Mouse (Mus musculus): ENCODE results near the gene Col25a1. TPM values are rescaled to one million over a fixed set of nuclear protein-coding genes. Genes with fewer than 3 reads are reported as not detected.

Gene Col25a1
- polyA plus RNA-seq, 1 experiment, result not detected

DNA sequence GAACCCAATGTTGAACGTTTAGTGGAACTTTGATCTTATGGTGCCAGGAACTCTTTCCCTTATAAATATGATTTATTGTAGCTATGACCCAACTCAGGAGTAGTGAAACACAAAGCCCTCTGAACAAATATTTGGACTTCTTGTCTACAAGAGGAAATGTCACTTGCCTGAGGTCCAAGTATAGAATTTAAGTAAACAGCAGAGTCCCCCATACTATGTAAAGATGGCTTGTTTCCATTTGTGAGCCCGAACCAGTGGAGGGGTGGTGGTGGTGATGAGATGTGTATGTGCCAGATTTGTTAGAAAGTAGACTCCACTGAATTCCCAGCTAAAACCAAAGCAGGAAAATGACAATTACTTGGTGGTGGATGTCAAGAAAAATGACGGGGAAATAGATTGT lies 169.2 kb downstream of the Col25a1 start:
- Histone ChIP-seq H3K4me1 (ENCODE audit: control insufficient read depth, insufficient read depth, insufficient read length, low read length) (no peaks in the 10 kb centered on the region), H3K27ac (replicated peaks; ENCODE audit: low read depth, low read length) (no peak overlapping the region), H3K4me3 (ENCODE audit: insufficient read depth, low read depth, low read length) (no peak overlapping the region)

DNA sequence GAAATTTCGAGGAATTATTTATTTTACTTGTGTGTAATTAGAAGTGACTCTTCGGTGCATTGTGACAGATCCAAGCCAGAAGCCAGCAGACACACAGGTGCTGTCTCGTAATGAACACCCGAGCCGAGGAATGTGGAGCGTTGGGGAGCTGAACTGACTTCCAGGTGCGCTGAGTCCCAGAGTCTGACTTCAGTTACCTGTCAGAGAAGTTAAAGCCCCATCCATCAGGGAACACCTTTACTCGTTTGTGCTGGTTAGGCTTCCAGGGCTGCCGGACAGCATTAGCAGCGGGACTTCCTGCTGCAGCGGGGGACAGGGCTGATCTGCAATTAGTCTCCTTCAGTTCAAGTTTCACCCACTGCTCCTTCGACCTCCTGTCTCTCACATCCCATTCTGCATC lies 172.3 kb downstream of the Col25a1 start:
- Histone ChIP-seq H3K4me3 (ENCODE audit: insufficient read depth, low read depth, low read length) (no peak overlapping the region), H3K4me1 (ENCODE audit: control insufficient read depth, insufficient read depth, insufficient read length, low read length) (no peaks in the 10 kb centered on the region), H3K27ac (replicated peaks; ENCODE audit: low read depth, low read length) (no peak overlapping the region)

DNA sequence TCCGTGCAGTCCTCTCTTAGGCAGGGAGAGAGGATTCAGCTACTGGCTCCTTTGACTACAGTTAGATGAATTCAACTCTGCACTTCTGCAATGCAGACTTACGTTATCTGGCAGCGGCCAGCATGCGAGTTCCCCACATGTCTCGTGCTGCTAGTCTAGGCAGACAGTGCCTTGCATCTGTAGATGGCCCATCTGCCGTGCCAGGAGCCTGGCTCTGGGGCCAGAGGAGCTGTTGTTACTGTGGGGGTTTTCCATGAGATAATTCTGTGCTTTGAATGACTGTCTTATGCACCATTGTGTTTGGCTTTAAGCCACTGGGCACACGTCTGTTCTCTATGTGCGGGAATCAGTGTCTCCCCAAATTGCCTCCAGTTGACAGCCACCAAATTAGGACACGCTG lies 173.5 kb downstream of the Col25a1 start:
- H3K27ac ChIP-seq (replicated peaks; ENCODE audit: low read depth, low read length), result no peak overlapping the region
- no peak overlapping the region for H3K4me3 ChIP-seq (ENCODE audit: insufficient read depth, low read depth, low read length)
- no peaks in the 10 kb centered on the region for H3K4me1 ChIP-seq (ENCODE audit: control insufficient read depth, insufficient read depth, insufficient read length, low read length)

- H3K27ac ChIP-seq (replicated peaks; ENCODE audit: low read depth, low read length), result no peak overlapping the region
- H3K4me3 ChIP-seq (ENCODE audit: insufficient read depth, low read depth, low read length), result no peak overlapping the region
- no peaks in the 10 kb centered on the region for H3K4me1 ChIP-seq (ENCODE audit: control insufficient read depth, insufficient read depth, insufficient read length, low read length)
Observed at GRCm38 (mm10) chr3:130305686-130306085, 174.4 kb downstream of the Col25a1 start.

- no peak overlapping the region for H3K27ac ChIP-seq (replicated peaks; ENCODE audit: low read depth, low read length)
- H3K4me3 ChIP-seq (ENCODE audit: insufficient read depth, low read depth, low read length), result no peak overlapping the region
- H3K4me1 ChIP-seq (ENCODE audit: control insufficient read depth, insufficient read depth, insufficient read length, low read length), result no peaks in the 10 kb centered on the region
Observed at GRCm38 (mm10) chr3:130309277-130309676, 178.0 kb downstream of the Col25a1 start.

GRCm38 (mm10) chr3:130310694-130311305 lies 179.5 kb downstream of the Col25a1 start:
- H3K4me1 ChIP-seq (ENCODE audit: control insufficient read depth, insufficient read depth, insufficient read length, low read length), result no peaks in the 10 kb centered on the region
- H3K27ac ChIP-seq (replicated peaks; ENCODE audit: low read depth, low read length), result no peak overlapping the region
- H3K4me3 ChIP-seq (ENCODE audit: insufficient read depth, low read depth, low read length), result no peak overlapping the region

GRCm38 (mm10) chr3:130313246-130313645 lies 181.9 kb downstream of the Col25a1 start:
- H3K4me3 ChIP-seq (ENCODE audit: insufficient read depth, low read depth, low read length), result no peak overlapping the region
- no peaks in the 10 kb centered on the region for H3K4me1 ChIP-seq (ENCODE audit: control insufficient read depth, insufficient read depth, insufficient read length, low read length)
- H3K27ac ChIP-seq (replicated peaks; ENCODE audit: low read depth, low read length), result no peak overlapping the region

DNA sequence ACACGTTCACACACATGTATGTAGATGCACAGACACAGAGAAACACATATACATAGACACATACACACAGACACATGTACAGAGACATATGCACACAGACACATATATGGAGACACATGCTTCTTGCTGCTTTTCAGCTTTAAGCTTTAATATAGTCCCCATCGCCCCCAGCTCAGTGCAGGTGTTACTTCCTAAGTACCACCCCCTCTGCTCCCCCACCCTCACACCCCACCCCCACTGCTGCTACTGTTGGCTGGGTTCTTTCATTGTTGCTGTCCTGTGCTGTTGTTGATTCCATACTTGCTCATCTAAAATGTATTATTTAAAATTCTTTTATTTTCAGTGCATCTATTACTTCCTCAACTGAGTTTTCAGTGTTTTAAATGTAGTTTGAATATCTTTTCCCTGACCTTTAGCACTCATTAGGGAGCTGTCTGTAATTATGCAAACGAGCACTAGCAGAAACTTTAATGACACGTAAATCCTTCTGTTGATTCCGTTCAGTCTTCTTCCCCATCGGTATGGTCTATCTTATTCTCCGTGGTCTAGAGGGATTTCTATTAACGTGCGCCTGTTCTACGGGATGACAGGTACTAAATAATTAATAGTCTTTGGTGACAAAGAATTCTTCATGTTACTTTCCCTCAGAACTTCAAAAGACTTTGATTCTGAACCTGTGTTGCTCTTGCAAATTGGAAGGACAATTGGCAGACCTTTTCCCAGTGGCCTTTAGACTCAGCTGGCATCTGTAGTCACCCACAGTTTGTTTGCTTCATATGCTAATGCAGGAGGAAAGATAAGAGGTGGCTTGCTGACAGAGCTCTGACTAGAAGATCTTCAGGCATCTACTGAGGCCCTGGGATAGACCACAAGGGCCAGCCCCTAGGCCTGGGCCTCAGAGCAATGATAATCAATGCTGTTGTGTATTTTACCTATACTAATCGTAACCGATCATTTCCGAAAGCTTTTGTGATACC lies 196.0 kb downstream of the Col25a1 start:
- Histone ChIP-seq H3K4me3 (ENCODE audit: insufficient read depth, low read depth, low read length) (no peak overlapping the region), H3K4me1 (ENCODE audit: control insufficient read depth, insufficient read depth, insufficient read length, low read length) (no peaks in the 10 kb centered on the region), H3K27ac (replicated peaks; ENCODE audit: low read depth, low read length) (no peak overlapping the region)

DNA sequence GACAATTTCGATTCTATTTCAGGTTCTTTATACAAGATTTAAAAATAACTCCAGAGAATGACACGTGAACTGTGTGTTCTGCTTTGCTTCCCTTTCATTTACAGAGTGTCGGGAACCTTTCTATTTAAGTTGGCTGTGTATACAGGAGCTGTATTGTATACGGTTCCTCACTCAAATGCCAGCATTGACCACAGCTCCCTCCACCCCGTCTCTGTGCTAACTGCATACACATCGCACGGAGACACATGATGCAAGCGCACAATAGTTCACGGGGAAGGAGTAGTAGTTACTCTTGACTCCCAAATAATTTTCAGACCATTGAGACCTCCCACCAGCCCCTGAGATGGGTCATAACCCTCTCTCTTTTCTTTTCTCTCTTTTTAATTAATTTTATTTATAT lies 197.6 kb downstream of the Col25a1 start:
- no peak overlapping the region for H3K27ac ChIP-seq (replicated peaks; ENCODE audit: low read depth, low read length)
- no peak overlapping the region for H3K4me3 ChIP-seq (ENCODE audit: insufficient read depth, low read depth, low read length)
- H3K4me1 ChIP-seq (ENCODE audit: control insufficient read depth, insufficient read depth, insufficient read length, low read length), result no peaks in the 10 kb centered on the region

- Histone ChIP-seq H3K27ac (replicated peaks; ENCODE audit: low read depth, low read length) (no peak overlapping the region), H3K4me1 (ENCODE audit: control insufficient read depth, insufficient read depth, insufficient read length, low read length) (no peaks in the 10 kb centered on the region), H3K4me3 (ENCODE audit: insufficient read depth, low read depth, low read length) (no peak overlapping the region)
Observed at GRCm38 (mm10) chr3:130329833-130330555, 198.7 kb downstream of the Col25a1 start.

DNA sequence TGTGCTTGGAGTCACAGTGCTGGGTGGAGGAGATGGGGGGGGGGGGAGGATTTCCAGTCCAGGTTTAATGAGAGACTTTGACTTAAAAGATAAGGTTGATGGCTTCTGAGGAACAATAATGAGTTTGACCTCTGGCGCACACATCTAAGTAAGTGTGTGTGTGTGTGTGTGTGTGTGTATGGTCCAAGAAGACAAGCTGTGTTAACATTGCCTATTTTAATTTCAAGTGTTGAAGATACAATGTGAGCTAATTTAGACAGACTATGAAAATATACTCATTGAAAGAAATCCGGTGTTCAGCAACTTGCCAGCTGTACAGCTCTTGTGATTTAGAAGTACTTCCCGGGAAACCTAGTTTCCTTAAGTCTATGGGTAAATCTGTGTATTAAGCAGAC lies 199.3 kb downstream of the Col25a1 start:
- no peak overlapping the region for H3K27ac ChIP-seq (replicated peaks; ENCODE audit: low read depth, low read length)
- no peaks in the 10 kb centered on the region for H3K4me1 ChIP-seq (ENCODE audit: control insufficient read depth, insufficient read depth, insufficient read length, low read length)
- no peak overlapping the region for H3K4me3 ChIP-seq (ENCODE audit: insufficient read depth, low read depth, low read length)

DNA sequence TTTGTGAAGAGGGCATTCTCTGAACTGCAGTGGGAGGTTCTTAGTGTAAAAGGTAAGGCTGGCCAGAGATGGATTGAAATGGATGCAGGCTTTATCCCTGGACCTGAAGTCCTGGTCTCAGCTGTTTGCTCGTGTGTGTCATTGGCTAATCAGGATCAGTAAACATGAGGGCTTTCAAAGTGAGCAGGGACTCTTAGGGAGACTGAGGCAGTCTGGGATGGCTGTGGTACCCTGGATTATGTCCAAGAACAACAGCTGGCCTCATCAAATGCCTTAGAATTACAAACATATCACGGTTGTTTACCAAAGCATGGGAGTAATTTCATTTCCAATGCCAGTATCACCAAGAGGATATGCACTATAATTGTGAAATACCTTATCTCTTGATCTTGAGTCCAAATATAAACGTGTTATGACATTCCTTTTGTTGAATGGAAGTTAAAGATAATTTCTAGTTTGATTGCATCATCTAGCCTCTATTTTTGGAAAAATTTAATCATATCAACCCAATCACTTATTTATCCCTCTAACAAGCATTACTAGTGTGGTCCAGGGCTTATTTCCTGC lies 201.1 kb downstream of the Col25a1 start:
- no peaks in the 10 kb centered on the region for H3K4me1 ChIP-seq (ENCODE audit: control insufficient read depth, insufficient read depth, insufficient read length, low read length)
- no peak overlapping the region for H3K27ac ChIP-seq (replicated peaks; ENCODE audit: low read depth, low read length)
- no peak overlapping the region for H3K4me3 ChIP-seq (ENCODE audit: insufficient read depth, low read depth, low read length)

GRCm38 (mm10) chr3:130337857-130338256 lies 206.6 kb downstream of the Col25a1 start:
- Histone ChIP-seq H3K27ac (replicated peaks; ENCODE audit: low read depth, low read length) (no peak overlapping the region), H3K4me3 (ENCODE audit: insufficient read depth, low read depth, low read length) (no peak overlapping the region)

GRCm38 (mm10) chr3:130338371-130338770 lies 207.1 kb downstream of the Col25a1 start:
- Histone ChIP-seq H3K4me3 (ENCODE audit: insufficient read depth, low read depth, low read length) (no peak overlapping the region), H3K27ac (replicated peaks; ENCODE audit: low read depth, low read length) (no peak overlapping the region), H3K4me1 (ENCODE audit: control insufficient read depth, insufficient read depth, insufficient read length, low read length) (no peaks in the 10 kb centered on the region)

More at GRCm38 (mm10) chr3:130337857-130338256, 206.6 kb downstream of the Col25a1 start:
- H3K4me1 ChIP-seq (ENCODE audit: control insufficient read depth, insufficient read depth, insufficient read length, low read length), result no peaks in the 10 kb centered on the region

- Histone ChIP-seq H3K27ac (replicated peaks; ENCODE audit: low read depth, low read length) (no peak overlapping the region), H3K4me1 (ENCODE audit: control insufficient read depth, insufficient read depth, insufficient read length, low read length) (no peaks in the 10 kb centered on the region), H3K4me3 (ENCODE audit: insufficient read depth, low read depth, low read length) (no peak overlapping the region)
Observed at GRCm38 (mm10) chr3:130350161-130350560, 218.9 kb downstream of the Col25a1 start.

Data from brown adipose tissue, adult 24 weeks (tissue).